Mouse (Mus musculus): Measurements from ENCODE around the gene Sash1. TPM values are rescaled to one million over a fixed set of nuclear protein-coding genes. Genes with fewer than 3 reads are reported as not detected.

Gene Sash1
- total RNA-seq (2021): 10 to 100 TPM; 50.2 to 50.5 TPM

DNA sequence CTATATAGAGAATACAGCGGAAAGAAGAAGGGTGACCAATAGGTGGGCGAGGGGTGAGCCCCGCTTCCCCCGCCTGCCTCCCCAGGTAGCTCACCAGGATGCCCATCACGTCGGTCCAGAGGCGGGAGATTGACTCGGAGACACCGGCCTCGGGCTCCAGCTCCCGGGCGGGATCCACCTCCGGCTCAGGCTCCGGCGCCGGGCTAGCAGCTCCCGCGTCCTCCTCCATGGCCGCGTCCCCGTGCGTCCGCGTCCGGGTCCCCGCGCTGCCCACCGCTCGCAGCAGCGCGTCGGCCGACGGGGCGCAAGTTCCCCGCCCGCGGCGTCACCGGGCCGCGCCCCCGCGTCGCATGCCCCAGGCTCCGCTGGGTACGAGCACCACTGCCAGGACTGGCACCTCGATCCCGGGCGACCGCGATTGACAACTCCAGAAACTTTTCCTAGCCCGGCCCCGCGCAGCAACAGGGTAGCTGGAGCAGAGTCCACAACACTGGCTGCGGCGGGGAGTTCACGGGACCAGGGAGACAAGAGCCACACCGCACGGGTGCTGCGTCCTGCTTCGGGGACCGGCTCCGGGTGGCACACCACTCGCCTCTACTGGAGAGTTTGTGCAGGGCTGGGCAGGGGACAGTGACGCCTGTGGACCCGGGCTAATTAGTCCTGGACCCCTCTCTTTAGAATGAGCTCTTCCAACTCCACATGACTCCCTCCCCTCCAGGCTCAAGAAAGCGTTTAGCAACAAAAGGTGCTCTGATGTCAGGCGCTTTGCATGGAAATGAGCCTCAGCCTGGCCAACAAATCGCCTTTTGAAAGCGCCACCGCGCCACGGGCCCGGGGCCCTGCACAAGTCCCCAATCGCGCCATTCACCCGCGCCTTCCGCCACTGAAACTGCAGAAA lies at the start of gene Sash1:
Sash1 (minus strand) TSS at position 441 of the 898 bp plus-strand sequence.
- intact Hi-C loops (cut with DNase I): loop anchor here (2.0 kb wide), 1 partner anchor 91 kb away; no protein-coding TSS in a partner anchor
- DNase-seq (ENCODE audit: low spot score in 2 of 2): peak; percentile 70

DNA sequence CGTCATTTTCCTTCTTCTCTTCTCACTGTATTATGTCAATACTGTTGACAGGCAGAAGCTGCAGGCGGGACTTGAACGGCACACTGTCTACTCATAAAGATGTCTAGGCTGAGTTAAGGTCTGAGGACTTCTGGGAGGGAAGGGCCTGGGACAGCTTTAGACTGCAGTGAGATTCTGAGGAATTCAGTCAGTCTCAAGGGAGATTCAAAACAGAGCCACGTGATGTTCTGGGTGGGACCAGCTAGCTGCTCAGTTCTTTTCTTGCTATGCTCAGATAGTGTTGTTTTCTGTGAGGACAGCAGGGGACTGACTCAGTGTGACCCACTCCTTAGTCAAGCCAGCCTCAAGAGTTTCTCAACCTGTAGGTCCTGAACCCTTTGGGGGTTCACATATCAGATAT lies 49.7 kb upstream of the Sash1 start:
- intact Hi-C loops (cut with DNase I): no loop called here
- no peak for DNase-seq (ENCODE audit: low spot score in 2 of 2)

DNA sequence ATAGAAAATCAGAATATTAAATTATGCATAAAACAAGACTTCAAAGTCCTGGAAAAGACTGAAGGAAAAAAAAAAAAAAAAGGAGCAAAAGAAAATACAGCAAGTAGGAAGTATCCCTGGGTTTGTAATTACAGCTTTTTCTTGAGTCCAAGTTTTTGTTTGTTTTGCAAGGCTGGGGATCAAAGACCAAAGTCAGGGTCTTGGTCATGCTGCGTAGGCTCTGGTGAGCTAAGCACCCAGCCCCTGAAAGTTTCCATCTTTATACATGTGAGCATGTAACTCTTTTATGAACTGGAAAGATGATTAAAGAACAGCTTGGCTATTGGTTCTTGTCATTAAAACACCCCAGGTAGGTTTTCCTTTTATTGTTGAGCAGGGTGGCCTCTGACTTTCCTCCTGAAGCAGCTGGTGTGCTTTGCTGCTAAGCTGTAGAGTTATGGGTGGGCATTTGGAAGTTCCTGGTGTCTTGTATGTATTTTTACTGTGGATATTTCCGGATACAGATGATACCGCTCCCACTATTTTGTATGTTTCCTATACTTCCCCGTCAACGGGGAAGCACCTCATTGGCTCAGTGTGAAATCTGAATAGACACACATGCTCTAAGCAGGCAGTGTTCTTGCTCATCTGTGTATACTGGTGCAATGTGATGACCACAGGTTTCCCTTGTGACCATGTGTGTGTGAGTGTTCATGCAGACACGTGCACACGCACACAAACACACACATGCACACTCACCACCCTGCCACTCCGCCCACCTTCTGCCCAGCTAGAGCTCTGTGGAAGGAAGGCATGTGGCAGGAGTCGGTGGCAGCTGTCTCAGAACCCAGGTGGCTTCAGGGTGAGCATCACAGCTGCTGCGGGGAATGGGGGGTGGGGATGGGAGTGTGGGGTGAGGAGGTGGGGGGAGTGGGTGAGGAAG lies 47.8 kb upstream of the Sash1 start:
- DNase-seq (ENCODE audit: low spot score in 2 of 2): no peak
- intact Hi-C loops (cut with DNase I): no loop called here

DNA sequence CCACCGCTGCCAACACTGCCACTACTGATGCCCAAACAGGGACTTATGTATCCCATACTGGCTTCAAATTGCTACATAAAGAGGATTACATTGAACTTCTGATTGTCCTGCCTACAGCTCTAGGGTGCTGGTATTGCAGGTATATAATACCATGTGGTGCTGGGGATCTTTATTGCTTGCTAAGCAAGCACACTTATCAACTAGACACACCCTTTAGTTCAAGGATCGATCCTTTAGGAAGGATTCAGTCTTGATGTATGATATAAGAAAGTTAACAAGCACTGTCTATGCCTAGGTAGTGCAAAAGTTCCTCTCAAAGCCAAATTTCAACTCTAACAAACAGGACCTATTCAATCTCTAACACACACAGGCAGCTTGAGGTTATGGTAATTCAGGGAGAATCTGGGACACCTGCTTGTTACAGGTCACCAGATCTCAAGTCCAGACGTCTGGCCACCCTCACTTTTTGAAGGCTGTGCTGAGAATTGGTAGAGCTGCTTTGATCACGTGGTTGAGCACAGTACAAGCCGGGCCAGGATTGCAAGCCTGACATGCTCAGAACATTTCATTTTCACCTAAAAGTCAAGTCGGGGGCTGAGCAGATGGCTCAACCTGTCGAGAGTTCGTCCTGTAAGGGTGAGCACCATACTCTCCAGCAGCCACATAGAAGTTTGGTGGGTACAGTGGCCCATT lies 45.8 kb upstream of the Sash1 start:
- intact Hi-C loops (cut with DNase I): no loop called here
- no peak for DNase-seq (ENCODE audit: low spot score in 2 of 2)

DNA sequence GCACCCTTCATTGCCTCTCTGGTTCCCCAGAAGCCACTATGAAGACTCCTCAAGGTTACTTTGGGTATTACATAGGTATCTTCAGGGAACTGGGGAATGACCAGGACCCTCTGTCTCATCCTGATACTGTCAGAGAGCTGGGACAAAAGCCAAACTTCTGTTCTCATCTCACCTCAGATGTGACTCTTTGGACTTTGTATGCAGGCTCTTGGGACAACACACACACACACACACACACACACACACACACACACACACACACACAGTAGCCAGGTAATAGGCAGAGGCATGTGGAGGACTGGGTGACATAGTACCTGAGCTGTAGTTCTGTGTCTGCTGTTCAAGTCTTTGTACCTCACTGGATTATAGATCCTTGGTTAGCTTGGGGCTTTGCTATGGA lies 44.8 kb upstream of the Sash1 start:
- intact Hi-C loops (cut with DNase I): no loop called here
- no peak for DNase-seq (ENCODE audit: low spot score in 2 of 2)

DNA sequence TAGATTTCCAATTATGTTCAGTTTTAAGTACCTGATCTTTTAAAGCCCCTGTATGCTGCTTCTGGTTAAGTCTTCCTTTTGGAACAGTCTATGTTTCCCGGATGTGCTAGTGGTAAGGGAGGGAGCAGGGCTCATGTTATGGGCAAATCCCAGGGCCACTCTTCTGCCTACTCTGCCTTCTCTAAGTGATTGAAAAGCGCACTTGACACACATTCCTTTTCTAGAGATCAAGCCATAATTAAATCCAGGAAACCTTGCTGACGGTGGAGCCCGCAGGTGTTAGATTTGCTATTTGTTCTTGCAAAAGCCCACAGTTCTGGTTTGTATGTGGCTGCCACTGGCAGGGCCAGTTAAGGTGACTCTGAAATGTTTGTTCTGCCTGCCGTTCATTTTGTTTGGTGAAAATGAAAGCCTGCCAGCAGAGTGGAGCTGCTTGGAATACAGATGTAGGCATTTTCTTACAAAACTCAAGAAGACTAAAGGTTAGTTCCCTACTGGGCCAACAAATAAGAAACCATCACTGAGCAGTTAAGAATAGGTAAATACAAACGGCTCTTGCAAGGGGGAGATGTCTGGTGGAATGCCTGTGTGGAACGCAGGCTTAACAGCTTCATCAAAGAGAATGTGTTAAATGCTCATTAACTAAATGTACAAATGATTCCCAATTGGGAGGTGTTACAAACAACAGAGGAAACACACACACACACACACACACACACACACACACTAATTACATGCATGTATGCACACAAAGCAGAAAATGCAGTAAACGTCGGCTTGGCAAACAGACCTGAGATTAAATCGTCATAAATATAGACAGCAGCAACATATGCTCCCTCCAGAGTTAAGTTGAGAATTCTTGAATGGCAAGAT lies 43.1 kb upstream of the Sash1 start:
- intact Hi-C loops (cut with DNase I): no loop called here
- peak; percentile 18 to 46 for DNase-seq (ENCODE audit: low spot score in 2 of 2)

DNA sequence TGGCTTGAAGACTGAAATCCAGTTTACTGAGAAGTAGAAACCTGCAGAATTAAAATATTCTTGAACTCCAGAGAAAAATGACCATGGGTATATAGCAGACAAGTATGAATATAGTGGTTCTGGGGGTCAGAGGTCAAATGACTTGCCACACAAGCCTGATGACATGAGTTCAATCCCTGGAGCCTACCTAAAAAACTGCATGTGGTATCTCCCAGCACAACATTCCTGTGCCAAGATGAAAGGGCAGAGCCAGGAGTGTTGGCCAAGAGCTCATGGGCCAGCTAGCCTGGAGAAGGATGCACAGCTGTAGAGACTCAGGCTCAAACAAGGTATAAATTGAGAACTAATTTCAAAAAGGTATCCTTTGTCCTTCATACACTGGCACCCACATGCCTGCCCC lies 42.4 kb upstream of the Sash1 start:
- no peak for DNase-seq (ENCODE audit: low spot score in 2 of 2)
- intact Hi-C loops (cut with DNase I): no loop called here

DNA sequence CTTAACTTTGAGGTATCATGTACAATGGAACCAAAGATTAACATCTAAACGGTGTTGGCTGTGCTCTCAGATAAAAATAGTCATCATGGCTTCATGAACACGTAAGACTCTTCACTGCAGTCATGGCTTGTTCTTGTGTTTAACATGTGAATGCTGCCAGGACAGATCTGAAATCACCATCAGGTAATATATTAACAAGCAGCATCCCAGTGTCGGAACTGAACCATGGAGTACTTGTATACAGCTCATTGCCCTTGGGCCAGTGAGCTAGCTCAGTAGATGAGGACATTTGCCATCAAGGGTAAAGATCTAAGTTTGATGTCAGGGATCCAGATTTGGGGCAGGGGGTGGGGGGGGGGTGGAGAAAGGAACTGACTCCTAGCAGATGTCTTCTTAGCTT lies 41.0 kb upstream of the Sash1 start:
- no peak for DNase-seq (ENCODE audit: low spot score in 2 of 2)
- intact Hi-C loops (cut with DNase I): no loop called here

DNA sequence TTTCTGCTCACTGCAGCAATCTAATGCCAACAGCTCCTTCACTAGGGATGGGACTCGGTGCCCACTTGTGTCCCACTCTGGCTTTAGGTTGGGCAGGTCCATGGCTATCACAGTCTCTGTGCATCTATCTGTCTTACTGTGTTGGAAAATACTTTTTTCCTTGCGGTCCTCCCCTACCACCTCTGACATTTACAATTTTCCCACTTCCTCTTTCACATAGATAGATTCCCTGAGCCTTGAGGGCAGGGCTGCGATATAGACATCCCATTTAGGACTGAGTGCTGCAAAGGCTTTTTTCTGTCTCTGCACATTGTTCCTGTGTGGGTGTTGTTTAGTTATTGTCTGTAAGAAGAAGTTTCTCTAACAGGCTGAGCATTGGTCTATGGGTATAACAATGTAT lies 40.4 kb upstream of the Sash1 start:
- no peak for DNase-seq (ENCODE audit: low spot score in 2 of 2)
- intact Hi-C loops (cut with DNase I): no loop called here

DNA sequence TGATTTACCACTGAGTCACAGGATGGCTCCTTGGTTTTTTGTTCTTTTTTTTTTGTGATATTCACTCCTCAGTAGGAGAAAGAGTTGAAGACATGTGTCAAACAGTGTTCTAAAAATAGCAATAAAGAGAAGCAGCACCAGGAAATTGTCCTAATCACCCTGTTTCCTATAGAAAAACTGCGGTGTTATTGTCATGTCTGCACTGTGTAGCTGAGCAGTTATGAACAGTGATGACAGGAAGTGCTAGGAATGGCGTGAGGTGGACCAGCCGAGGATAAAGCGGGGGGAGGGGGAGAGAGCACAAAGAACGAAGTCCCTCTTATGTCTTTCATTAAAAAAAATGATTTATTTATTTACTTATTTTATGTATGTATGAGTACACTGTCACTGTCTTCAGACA lies 39.4 kb upstream of the Sash1 start:
- no peak for DNase-seq (ENCODE audit: low spot score in 2 of 2)
- intact Hi-C loops (cut with DNase I): no loop called here

DNA sequence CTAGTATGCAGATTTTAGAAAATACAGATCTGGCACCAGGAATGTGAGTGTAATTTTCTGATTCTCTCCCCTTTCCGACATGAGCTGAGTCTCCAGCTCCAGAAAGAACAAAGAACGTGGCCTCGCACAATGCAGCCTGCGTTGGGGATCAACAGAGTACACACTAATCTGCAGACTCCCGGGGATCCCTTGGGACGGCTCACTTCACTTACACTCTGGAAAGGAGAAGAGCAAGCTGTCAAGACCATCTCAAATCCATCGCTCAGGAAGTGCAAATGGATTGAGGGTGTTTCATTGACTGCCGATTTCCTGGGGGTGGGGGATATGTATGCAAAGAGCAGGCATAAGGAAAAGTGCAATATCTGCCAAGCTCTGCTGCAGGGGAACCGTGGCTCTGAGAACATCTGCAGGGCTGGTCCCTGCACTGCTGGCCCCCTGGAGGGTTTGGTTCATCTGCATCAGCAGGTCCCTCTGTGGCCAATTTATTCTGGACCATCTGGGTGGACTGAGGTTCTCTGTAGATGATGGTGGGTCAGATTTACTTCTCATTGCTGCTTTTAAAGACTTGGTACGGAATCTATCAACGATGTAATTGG lies 35.3 kb upstream of the Sash1 start:
- intact Hi-C loops (cut with DNase I): no loop called here
- no peak for DNase-seq (ENCODE audit: low spot score in 2 of 2)

DNA sequence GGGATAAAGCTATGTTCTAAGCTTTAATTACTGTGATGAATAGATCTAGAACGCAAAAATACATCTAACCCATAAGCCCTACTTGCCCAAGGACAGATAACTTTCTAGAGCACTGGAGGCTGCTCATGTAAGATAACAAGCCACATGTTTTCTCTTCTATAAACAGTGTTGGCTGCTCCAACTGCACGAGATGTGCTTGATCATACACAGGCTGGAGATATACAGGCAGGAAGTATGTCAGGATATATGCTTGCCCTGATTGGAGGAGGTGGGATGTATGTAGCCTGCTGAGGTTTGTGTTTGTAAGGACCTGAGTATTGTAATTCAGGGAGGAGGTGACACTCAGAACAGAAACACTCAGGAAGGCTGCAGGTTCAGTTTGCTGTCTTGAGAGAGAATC lies 31.9 kb upstream of the Sash1 start:
- intact Hi-C loops (cut with DNase I): no loop called here
- DNase-seq (ENCODE audit: low spot score in 2 of 2): no peak

DNA sequence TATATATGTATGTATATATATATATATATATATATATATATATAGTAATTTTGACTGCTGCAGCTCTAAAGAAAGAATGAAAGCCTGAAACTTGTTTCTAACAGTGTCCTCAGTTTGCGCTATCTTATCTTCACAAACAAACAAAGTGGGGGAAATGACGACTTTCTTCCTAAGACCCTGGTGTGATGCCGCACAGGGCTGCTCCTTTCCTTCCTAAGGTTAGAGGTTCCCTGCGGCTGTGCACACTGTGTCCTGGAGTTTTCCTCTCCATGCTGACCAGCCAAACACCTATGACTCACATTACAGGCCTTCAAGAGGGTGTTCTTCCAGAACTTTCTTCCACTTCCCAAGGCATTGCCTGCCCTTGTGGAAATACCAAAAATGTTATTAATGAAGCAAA lies 31.5 kb upstream of the Sash1 start:
- intact Hi-C loops (cut with DNase I): no loop called here
- no peak for DNase-seq (ENCODE audit: low spot score in 2 of 2)

DNA sequence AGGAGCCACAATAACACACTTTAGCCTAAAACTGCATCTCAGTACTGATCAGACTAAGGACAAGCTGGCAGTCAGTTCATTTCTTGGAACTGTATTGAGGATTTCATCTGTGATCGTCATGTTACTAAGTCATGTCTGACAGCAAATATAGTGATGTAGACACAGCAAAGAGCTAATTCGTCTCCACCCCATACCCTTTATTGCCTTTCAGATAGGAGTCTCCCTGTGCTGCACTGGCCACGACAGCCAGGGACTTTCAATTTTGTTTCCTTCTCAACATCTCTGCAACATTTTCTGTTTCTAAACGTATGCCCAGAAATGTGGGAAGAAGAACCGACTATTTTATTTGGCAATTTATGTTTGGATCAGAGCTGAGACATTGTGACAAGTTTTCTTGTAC lies 29.9 kb upstream of the Sash1 start:
- intact Hi-C loops (cut with DNase I): no loop called here
- no peak for DNase-seq (ENCODE audit: low spot score in 2 of 2)

DNA sequence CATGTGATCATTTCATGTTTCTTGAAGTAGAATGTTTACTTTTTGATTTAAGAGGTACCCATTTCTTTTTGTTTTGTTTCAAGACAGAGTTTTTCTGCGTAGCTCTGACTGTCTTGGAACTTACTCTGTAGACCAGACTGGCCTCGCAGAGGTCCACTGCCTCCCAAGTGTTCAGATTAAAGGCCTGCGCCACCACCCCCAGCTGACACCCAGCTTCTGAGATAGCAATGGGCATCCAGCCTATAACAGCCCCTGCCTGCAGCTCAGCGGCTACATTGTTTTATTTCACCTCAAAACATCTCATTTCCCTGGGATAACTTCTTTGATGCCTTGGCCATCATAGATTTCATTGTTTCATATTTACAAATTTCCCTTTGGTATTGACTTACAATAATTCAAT lies 28.0 kb upstream of the Sash1 start:
- intact Hi-C loops (cut with DNase I): no loop called here
- DNase-seq (ENCODE audit: low spot score in 2 of 2): no peak

DNA sequence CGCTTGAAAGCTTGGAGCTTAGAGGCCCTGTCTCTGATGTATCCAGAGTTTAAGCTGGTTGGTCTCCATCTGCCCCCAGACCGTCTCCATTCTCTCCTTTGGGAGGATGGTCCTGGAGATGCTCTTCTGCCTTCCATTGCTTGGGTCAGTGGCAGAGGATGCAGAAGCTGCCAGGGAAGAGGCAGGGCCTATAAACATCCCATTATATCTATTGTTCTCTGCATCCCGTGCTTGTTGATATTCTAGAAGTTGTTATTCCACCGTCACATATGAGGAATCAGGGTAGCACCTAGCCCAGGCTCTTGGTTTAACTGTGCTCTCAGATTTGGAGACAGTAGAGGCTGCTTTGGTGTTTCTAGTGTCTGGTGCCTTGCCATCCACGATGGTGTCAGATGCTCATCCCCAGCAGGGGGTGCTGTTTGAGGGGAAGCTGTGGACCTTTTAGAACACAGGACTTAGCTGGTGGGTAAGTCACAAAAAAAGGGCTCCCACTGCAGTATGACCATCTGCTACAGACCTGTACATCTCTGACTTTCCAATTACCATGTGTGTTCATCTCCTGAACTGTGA lies 26.9 kb upstream of the Sash1 start:
- intact Hi-C loops (cut with DNase I): no loop called here

DNA sequence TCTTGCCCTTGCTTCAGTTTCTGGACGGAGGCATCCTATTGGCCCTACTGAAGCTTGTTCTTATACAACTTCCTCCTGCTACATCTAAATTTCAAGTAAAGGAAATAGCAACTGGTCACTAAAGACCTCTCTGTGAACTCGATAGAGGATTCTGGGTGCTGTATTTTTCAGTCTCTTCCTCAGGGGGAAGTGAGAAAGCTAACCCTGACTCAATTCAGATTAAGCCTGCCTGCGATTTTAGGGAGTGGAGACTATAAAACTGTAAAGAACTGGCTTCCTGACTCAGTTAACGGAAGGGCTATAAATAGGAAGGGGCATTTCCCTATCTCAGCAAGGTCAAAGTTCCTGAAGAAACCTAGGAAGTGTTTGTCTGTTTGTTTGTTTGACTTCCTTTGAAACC lies 26.3 kb upstream of the Sash1 start:
- DNase-seq (ENCODE audit: low spot score in 2 of 2): no peak
- intact Hi-C loops (cut with DNase I): no loop called here

More for the DNA sequence above, 26.9 kb upstream of the Sash1 start:
- DNase-seq (ENCODE audit: low spot score in 2 of 2): no peak

DNA sequence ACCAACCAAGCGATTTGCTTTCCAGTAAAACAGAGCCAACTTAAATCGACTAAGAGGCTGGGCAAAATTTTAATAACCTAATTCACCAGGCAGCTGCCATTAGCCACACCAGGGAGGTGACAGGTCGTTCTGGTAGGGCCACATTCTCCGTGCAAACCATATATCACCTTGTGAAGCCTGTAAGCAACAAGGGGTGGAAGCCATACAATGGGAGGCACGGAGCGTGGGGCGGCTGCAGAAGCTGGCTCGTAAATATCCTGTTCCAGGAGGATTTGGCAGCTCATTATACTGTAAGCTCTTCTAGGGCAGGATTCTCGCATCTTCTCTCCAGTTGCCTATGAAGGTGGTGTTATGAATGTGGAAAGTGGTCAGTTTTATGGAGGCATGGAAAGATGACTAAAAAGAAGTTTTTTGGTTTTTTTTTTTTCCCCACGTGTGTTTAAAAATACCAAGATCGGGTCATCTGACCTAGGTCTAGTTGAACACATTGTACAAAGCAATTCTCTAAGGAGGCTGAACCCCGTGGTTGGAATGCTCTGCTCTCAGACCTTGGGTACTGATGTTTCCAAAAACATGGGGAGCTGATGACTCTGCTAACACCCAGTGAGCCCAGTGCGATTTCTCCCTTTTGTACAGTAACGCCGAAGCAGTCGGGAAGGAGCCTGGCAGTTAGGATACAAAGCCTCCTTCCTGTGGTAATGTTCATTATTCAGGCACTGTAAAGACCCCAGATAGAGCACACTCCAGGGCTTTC lies 24.5 kb upstream of the Sash1 start:
- no peak for DNase-seq (ENCODE audit: low spot score in 2 of 2)
- intact Hi-C loops (cut with DNase I): no loop called here
